Mouse (Mus musculus): ENCODE results near the gene Fam149a. TPM values are rescaled to one million over a fixed set of nuclear protein-coding genes. Genes with fewer than 3 reads are reported as not detected.

The Fam149a gene
- polyA plus RNA-seq, 1 experiment from 2014 or later: 6.1 TPM

Other genes starting within 250 kb of the Fam149a start
- gene F11, start 120.3 kb downstream of the Fam149a start, polyA plus RNA-seq (2015; fragmentation: Nextera tagmentation; extraction: Ambion mirVana): not detected in 2 replicates
- gene Klkb1, start 87.4 kb downstream of the Fam149a start, polyA plus RNA-seq (2015; fragmentation: Nextera tagmentation; extraction: Ambion mirVana): not detected in 2 replicates
- gene Gm45753, start 73.8 kb downstream of the Fam149a start, polyA plus RNA-seq (2015; fragmentation: Nextera tagmentation; extraction: Ambion mirVana): not detected in 2 replicates
- gene Cyp4v3, start 49.1 kb downstream of the Fam149a start, polyA plus RNA-seq (2015; fragmentation: Nextera tagmentation; extraction: Ambion mirVana): 1.5 and 1.8 TPM in 2 replicates
- 0.72 and 1.6 TPM in 2 replicates for gene Tlr3, start 28.8 kb upstream of the Fam149a start, polyA plus RNA-seq (2015; fragmentation: Nextera tagmentation; extraction: Ambion mirVana)
- gene Sorbs2, start 125.5 kb upstream of the Fam149a start, polyA plus RNA-seq (2015; fragmentation: Nextera tagmentation; extraction: Ambion mirVana): 71.7 and 75.4 TPM in 2 replicates